Mouse (Mus musculus): ENCODE results near the gene Rbm7. TPM values are rescaled to one million over a fixed set of nuclear protein-coding genes. Genes with fewer than 3 reads are reported as not detected.
A peak's percentile ranks its signal among the peaks of the same experiment; 100 is the strongest.
"Not testable (repeated sequence)": the region's sequence is repeated elsewhere in the genome, so short reads cannot be mapped to it uniquely, and the experiment has no call there.

The Rbm7 gene
- total RNA-seq, 2 experiments from 2014 or later, result 30.6 to 34.9 TPM

DNA sequence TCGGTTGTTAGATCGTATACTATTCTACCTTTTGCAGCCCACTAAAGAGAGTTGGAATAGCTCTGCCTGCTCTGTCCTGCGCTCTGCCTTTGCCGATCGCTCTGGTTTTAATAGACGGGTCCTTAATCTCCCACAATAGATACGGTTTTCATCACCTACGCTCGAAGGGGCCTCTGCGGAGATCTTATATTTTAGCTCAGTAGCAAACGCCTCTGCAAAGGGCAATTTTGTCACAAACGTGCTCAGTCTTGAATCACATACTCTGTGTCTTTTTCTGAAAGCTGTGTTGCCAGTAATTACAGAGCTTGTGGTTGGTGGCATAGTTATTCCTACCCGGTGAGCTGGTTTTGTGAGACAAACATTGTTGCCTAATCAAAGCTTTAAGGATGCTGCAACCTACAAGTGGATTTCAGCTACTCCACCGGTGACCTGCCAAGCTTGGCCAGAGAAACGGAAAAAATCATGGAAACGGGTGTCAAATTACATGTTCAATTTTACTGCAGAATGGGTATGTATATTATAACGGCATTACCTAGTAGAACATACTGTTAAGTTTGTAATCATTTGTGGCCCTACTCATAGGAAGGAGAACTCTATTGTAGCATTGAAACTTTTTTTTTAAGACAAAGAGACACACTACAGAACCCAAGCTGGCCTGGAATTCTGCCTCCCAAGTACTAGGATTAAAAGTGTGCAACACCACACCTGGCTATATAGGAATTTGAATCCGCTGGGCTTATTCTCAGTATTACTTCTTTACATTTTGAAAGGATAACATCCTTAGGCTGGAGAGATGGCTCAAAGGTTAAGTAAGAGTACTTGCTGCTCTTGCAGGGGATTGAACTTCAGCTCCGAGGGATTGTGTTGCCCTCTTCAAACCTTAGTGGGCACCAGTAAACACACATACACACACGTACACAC lies 13.6 kb downstream of the Rbm7 start:
- intact Hi-C loops (cut with DNase I), result loop anchor here (2.0 kb wide), 1 partner anchor 13 kb away; the partner anchor contains the start of genes Gm5617 and Rbm7
- DNase-seq, result peak in 1 of 2 experiments; percentile 17

DNA sequence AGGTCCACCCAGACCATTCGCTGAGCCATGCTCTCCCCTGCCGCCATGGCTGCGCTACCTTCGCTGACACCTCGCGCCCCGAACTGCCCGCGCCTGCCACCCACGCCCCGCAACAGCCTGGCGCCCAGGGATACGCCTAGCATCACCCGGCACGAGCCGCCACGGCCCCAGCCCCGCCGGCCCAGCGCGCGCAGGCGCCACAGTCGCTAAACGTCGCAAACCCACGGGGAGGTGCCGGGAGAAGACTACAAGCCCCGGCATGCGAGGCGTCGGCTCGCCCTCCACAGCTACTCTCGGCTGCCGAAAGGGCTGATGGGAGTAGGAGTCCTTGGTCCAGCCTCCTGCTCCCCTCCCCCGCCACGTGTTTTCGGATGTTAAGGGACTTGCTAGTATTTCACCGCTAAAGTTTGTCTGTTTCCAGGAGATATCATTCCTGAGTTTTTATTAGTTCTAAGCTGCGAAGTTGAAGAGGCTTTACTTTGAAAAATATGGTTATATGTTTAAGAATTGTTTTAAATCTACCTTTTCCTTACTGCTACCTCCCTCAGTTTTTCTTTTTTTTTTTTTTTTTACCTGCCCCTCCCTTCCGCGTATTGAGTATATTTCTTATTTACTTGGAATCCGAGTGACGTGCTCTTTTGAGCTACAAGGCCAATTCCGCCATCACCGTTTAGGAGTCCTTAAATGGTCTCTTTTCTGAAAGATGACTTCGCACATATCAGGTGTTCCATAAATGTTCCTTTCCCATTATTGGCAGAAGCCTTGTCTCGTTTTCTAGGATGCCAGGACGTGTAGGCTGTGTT lies 14.5 kb downstream of the Rbm7 start, which contains the start of gene Rexo2:
TSS of gene Rexo2 (minus strand) at position 213 of the 803 bp plus-strand sequence.
- peak; percentile 96 for DNase-seq

DNA sequence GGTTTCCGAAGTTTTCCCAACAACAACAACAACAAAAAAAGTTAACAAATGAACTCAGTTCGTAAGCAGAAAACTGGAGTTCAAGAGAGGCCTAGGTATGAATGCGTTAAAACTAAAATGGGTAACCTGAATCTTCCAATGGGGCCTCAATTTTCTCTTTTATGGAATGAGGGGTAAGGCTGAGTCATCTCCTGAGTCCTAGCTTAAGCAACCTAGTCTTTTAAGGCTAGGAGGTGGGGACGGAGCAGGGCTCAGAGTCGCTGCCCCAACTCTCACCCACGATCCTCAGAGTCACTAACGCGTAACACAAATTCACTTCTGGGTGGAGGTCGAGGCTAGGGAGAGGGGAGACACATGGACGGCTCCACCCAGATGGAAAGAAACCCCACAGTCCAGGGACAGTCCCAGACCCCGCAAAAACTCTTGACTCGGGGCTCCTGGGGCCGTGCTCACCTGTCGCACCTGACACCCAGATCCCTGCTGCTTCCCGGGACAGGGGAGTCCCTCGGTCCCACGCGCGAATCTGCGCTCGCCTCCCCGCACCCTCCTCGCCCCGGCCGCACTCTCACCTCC lies 15.2 kb downstream of the Rbm7 start:
- intact Hi-C loops (cut with DNase I), result loop anchor here (2.0 kb wide), 1 partner anchor 15 kb away; the partner anchor contains the start of genes Gm5617 and Rbm7
- DNase-seq, result no peak

More for the DNA sequence above, 14.5 kb downstream of the Rbm7 start, which contains the start of gene Rexo2:
- intact Hi-C loops (cut with DNase I), result loop anchor here (2.0 kb wide), 1 partner anchor 14 kb away; the partner anchor contains the start of genes Gm5617 and Rbm7

DNA sequence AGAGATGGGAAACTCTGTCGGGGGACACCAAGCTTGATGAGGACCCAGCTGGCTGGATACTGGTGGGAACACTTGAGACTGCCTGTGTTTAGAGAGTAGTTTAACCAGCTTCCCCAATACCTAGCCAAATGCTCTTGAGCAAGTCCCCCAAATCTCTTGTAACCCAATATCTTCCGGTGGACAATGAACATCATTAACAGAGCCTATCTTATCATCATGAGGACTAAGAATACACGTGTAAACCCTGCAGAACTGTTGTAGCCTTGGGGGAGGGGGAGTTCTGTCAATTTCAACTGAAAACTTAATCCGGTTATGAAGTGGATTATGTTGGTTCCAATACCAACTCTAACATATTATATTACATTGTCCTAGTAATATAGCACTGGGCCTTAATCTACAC lies 16.3 kb downstream of the Rbm7 start:
- intact Hi-C loops (cut with DNase I), result no loop called here
- no peak for DNase-seq

DNA sequence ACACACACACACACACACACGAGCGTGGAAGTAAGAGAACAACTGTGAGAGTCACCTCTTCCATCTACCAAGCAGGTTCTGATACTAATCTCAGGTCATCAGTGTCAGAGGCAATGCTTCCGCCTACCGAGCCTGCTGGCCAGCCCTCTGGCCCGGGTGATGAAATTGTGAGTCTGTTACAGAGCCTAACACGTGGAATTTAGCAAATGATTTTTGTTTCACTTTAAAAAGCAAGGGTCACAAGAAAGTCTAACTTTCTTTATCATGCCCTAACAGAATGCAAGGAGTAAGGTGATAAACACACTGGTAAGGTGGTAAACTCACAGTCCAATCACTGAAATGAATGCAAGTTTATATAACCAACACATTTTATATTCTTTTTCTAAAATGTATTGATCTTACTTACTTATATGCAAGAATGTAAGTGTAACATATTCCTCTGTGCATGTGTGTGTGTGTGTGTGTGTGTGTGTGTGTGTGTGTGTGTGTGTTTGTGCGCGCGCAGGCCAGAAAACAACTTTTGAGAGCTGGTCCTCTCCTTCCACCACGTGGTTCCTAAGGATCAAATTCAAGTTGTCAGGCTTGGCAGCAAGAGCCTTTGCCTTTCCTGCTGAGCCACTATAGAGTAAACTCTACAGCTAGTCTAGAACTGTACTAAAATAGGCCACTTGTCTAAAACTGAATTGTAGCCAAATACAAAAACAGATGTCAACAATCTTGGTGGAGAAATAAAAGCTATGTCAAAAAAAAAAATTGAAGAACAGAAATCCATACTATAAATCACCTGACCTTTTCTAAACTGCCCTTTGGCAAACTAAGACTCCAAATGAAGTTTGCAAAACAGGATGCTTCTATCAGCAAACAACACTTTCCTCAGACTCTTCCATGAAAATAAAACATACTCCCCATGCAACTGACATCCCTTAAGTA lies 18.6 kb downstream of the Rbm7 start:
- intact Hi-C loops (cut with DNase I), result no loop called here

DNA sequence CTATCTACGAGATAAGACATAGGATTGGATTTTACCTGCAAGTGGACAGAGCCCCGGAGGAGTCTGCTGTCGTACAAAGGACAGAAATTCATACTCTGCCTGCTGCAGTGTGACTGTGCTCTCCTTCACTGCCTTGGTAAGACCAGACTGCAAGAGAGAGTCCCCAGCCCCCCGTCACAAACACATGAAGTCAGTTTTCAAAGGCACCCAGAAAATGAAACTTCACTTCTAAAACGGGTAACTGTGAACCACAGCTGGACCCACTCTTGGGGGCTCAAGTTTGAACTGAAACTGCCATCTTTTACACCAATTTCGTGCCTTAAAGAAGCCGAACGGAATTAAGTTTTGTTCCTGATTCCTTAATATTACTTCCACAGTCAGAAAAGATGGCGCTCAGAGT lies 20.7 kb downstream of the Rbm7 start:
- intact Hi-C loops (cut with DNase I), result no loop called here
- DNase-seq, result no peak

More for the DNA sequence above, 18.6 kb downstream of the Rbm7 start:
- DNase-seq, result no peak

DNA sequence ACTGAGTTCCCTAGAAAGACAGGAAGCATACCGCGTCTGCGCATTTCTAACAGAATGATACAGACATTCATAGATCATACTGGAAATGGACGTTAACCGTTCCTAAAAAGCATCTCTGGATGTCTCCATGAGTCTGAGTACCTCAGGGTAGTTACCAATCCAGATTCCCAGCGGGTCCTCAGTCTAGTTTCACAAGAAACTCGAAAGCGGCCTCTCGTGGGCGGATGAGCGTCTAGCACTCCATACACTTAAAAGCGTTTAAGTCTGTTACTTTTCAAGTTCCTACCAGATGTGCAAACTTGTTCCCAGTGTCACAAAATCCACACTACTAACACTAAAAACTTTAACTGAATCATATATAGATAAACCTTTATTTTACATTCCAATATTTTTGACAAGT lies 22.0 kb downstream of the Rbm7 start:
- intact Hi-C loops (cut with DNase I), result no loop called here
- DNase-seq, result no peak

DNA sequence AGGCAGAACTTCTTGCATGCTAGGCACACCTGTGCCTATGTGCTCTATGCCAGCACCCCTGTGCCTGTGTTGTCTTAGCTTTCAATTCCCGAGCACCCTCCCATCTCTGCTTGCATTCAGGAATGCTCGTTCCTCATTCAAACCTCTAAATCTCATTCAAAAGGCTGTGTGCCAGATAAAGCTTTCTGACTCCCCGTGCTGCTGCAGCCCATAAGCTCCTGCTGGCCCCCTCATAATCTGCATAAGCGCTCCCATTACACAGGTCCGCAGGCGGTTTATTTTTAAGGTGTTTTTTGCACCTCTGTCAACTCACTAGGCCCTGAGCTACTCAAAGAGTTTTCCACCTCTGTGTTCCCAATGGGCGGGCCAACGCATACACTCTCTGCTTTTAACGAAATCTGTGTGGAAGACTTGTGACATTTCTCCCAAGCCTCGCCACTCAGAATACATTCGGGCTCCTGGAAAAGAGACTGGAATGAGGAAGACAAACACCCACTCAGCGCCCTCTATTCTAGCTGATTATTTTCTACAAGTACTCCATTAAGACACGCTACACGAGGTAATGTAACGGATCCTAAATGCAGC lies 22.6 kb downstream of the Rbm7 start:
- intact Hi-C loops (cut with DNase I), result no loop called here
- no peak for DNase-seq

DNA sequence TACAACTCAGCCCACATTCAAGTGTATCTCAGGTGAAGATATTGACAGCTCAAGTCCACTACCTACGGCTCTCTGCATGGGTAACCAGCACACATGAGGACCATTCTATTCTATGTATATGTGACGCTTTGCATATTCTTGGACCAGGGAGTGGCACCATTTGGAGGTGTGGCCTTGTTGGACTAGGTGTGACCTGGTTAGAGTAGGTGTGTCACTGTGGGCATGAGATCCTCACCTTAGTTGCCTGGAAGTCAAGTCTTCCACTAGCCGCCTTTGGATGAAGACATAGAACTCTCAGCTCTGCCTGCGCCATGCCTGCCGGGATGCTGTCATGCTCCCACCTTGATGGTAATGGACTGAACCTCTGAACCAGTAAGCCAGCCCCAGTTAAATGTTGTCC lies 27.6 kb downstream of the Rbm7 start:
- not testable (repeated sequence) for DNase-seq
- intact Hi-C loops (cut with DNase I), result loop anchor here (1.0 to 5.0 kb wide), 2 partner anchors 151 to 200 kb away; no protein-coding TSS in a partner anchor

DNA sequence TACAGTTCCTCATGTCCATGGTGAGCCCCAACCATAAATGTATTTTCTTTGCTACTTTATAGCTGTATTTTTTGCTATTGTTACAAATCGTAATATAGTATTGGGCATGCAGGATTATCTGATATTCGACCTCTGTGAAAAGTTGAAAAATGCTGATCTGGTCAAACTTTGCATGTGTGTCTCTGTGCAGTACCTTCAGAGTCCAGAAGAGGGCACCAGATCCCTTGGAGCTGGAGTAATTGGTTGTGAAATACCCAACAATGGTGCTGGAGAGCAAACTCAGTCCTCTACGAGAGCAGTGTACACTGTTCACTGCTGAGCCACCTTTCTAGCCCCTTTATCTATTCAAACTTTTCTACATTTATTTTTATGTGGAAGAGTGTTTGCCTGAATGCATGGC lies 28.3 kb downstream of the Rbm7 start:
- intact Hi-C loops (cut with DNase I), result loop anchor here (1.0 to 5.0 kb wide), 4 partner anchors 92 to 200 kb away; no protein-coding TSS in a partner anchor
- peak; percentile 65 to 82 for DNase-seq

DNA sequence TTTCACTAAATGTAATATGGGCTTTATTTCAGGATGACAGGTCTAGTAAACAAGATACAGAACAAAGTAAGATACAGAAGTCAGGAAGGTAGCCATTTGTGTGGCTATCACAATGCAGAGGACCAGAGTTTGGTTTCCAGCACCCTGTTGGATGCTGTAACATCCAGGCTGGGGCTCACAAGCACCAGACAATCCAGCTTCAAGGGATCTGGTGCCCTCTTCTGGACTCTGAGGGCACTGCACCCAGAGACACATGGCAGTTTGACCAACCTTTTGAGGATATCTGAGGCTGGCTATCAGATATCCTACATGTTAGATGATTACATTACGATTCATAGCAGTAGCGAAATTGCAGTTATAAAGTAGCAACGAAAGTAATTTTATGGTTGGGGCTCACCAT lies 29.4 kb downstream of the Rbm7 start:
- intact Hi-C loops (cut with DNase I), result loop anchor here (1.0 to 5.0 kb wide), 3 partner anchors 94 to 198 kb away; no protein-coding TSS in a partner anchor
- no peak for DNase-seq

DNA sequence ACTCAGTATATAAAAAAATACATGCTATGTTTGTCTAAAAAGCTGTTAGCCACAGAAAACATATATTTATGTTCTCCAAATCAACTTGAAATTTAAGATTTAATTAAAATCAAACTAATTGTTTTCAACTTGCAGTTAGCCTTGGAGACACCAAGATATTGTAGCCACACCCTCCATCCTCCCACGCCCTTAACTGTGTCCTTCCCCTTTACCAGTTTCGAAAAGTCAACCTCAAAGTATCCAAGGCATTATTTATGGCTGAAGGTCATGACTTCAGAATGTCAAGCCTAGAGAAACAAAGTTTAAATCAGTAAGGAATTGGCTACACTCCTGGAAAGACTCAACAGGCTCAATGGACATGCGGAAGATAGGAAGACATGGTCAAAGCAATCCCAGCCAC lies 33.6 kb downstream of the Rbm7 start:
- intact Hi-C loops (cut with DNase I), result no loop called here
- no peak for DNase-seq

DNA sequence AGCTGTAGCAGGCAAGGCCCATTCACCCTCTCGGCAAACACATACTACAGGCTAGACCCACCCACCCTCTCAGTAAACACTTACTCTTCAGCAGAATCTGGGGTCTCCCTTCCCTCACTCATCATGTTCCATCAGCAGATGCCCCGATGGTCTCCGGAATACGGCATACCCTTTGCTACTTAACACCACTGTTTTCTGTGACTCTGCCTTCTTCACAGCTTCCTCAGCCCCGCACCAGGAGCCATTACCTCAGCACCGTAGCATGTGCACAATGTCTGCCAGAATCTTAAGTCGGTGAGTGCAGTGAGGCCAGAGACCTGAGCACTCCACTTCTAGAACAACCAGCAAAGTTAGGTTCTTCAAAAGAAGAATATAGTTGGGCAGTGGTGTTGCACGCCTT lies 34.4 kb downstream of the Rbm7 start:
- intact Hi-C loops (cut with DNase I), result no loop called here
- DNase-seq, result no peak

DNA sequence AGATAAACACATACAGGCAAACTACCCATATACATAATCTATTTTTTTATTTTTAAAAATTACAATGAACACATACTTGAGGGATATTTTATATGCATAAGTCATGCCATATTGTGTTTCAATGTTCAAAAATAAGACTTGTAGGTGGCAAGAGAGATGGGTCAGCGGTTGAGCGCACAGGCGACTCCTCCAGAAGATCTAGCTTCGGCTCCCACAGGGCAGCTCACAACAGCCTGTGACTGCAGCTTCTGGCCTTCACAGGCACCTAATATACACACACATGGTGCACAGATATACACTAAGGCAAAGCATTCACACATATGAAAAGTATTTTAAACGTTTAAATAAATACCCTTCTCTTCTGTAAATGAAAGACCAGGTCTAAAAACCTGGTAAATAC lies 35.7 kb downstream of the Rbm7 start:
- intact Hi-C loops (cut with DNase I), result no loop called here
- DNase-seq, result no peak

DNA sequence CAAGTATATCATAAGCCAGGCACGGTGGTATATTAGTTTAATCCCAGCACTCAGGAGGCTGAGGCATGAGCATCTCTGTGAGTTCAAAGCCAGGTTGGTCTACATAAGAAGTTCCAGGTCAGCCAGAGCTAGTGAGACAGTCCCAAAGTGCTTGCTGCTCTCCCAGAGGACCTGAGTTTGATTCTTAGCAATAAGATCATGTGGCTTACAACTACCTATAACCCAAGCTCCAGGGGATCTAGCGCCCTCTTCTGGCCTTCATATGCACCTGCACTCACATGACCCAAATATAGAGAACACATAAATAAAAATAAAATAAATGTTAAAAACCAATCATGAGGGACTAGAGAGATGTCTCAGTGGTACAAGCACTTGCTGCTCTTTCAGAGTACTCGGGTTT lies 36.2 kb downstream of the Rbm7 start:
- intact Hi-C loops (cut with DNase I), result no loop called here
- no peak for DNase-seq

DNA sequence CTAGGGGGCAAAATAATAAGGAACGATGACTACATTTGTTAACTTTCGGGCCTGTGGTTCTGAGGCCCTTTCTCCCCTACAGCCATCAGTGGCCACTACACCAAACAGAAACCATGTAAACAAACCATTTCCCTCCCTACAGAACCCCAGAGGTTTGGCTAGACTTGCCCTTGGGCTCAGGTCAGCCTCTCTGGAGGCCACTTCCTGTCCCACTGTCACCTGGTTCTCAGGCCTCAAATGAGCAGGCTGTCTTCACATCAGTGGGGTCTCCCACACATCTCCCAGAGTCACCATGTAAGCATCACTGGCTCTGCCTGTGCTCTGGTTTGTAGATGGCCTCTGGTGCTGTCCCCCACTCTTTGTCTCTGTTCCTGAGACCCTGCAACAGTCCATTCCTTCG lies 39.1 kb downstream of the Rbm7 start:
- no peak for DNase-seq
- intact Hi-C loops (cut with DNase I), result no loop called here

DNA sequence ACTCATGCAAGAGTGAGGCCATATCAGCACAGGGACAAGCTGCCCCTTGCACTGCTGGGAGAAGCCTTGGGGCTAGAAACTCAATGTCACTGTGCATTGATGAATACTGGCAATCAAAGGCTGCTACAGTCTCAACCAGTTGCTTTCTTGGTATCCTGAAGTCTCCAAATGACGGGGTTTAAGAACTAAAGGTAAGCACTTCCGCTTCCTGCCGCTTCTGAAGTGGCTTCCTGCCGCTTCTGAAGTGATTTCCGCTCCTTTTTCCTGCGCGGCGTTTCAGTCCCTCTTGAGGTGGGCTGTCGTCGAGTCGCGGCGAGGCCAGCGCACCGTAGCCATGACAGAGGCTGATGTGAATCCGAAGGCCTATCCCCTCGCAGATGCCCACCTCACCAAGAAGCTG lies 45.0 kb downstream of the Rbm7 start:
- DNase-seq, result no peak
- intact Hi-C loops (cut with DNase I), result no loop called here

DNA sequence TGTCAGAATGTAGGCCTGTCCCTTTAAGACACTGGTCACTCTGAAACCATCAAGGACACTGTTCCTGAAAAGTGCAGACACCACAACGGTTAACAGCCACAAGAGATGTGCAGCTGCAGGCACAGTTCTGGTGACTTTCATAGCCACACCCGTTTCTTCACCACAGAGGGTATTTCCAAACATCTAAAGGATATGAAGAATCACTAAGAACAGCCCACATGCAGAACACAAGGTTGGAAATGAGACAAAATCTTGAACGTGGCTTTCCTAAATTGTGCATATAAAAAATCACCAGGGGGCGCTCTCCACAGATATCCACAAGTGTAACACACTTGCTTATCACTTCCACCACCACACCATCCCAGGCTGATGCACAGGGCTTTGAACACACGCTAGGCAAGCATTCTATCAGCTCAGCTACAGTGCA lies 47.3 kb downstream of the Rbm7 start:
- intact Hi-C loops (cut with DNase I), result loop anchor here (5.0 kb wide), 1 partner anchor 110 kb away; no protein-coding TSS in a partner anchor
- peak; percentile 33 to 54 for DNase-seq

DNA sequence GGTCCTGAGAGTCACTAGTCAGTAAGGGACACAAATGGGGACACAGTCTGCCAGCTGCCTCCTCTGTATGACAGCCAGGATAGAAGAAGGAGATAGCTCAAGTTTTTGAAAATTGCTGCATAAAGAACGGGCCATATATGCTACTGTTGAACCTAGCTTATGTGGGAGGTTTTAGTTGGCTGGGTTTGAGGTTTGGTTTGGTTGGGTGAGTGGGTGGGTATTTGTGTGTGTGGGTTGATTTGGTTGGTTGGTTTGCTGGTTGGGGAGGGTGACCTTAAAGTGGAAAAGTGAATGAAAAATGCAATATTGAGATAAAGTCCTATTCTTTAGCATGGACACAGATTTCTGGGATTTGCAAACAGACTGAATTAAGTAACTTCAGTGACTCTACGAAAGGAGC lies 50.3 kb downstream of the Rbm7 start:
- DNase-seq, result no peak
- intact Hi-C loops (cut with DNase I), result loop anchor here (5.0 kb wide), 1 partner anchor 112 kb away; no protein-coding TSS in a partner anchor

Data from heart, postnatal 10 days (tissue).